Mouse (Mus musculus) heart, adult 2 months (tissue): ENCODE data around the gene Ell2.

Experiments
- CTCF ChIP-seq: fragments of 200-600 bp; IDR thresholded peaks from 2 replicates; pipeline ENCODE4 v1.8.1; 2022; ENCODE audit warnings: antibody characterized with exemption, mild to moderate bottlenecking, moderate library complexity
- POLR2A ChIP-seq: fragments of 200-500 bp; IDR thresholded peaks from 2 replicates; pipeline ENCODE4 v1.6.1; 2011; ENCODE audit warnings: mild to moderate bottlenecking, low read depth, low read length, control low read depth; ENCODE audit not compliant: insufficient read depth

- TF ChIP-seq CTCF (no peak), POLR2A (no peak)
Measured at GRCm38 (mm10) chr13:75776692-75777091, 70.1 kb downstream of the Ell2 start.
